Mouse (Mus musculus) left cerebral cortex, adult 8-10 months (tissue): ENCODE data around the gene Mpz. TPM values are rescaled to one million over a fixed set of nuclear protein-coding genes. Genes with fewer than 3 reads are reported as not detected.

Experiments
- total RNA-seq, 4 experiments: library from RNA; stranded (reverse); gene quantifications; 2 replicates each; pipeline ENCODE4 v1.2.4; 2022

Mpz gene
- total RNA-seq, 4 experiments from 2014 or later: 0.30 to 0.53 (median 0.35) TPM

Other genes starting within 250 kb of the Mpz start
- 1 to 10 TPM in 3 of 4 experiments, under 1 TPM in 1; 0.46 to 1.3 (median 1.1) TPM for gene Fcrlb, start 237.8 kb upstream of the Mpz start, total RNA-seq
- gene Fcrla, start 223.1 kb upstream of the Mpz start, total RNA-seq: not detected
- 10 to 100 TPM in 2 of 4 experiments, 1 to 10 TPM in 2; 4.8 to 24.1 (median 10.7) TPM for gene Fcgr2b, start 174.2 kb upstream of the Mpz start, total RNA-seq
- under 1 TPM in 3 of 4 experiments, not detected in 1; 0.30 to 0.72 (median 0.43) TPM for gene Fcgr4, start 131.8 kb upstream of the Mpz start, total RNA-seq
- gene Fcgr3, start 85.8 kb upstream of the Mpz start, total RNA-seq: 10 to 100 TPM; 10.6 to 36.7 (median 22.6) TPM
- gene Cfap126, start 36.8 kb upstream of the Mpz start, total RNA-seq: 1 to 10 TPM; 1.0 to 1.8 (median 1.2) TPM
- 100 to 1,000 TPM; 196 to 228 (median 209) TPM for gene Sdhc, start 108 bp upstream of the Mpz start, total RNA-seq
- 100 to 1,000 TPM; 165 to 185 (median 176) TPM for gene Pcp4l1, start 45.6 kb downstream of the Mpz start, total RNA-seq
- gene Nr1i3, start 63.3 kb downstream of the Mpz start, total RNA-seq: under 1 TPM; 0.14 to 0.55 (median 0.31) TPM
- 10 to 100 TPM; 70.2 to 87.9 (median 76.7) TPM for gene Tomm40l, start 71.8 kb downstream of the Mpz start, total RNA-seq
- 1 to 10 TPM; 1.7 to 2.8 (median 2.6) TPM for gene Apoa2, start 74.3 kb downstream of the Mpz start, total RNA-seq
- gene Fcer1g, start 83.7 kb downstream of the Mpz start, total RNA-seq: 10 to 100 TPM in 3 of 4 experiments, 1 to 10 TPM in 1; 9.1 to 63.9 (median 28.2) TPM
- 10 to 100 TPM; 13.0 to 14.1 (median 13.3) TPM for gene Adamts4, start 99.7 kb downstream of the Mpz start, total RNA-seq
- gene Ndufs2, start 100.7 kb downstream of the Mpz start, total RNA-seq: 100 to 1,000 TPM; 285 to 306 (median 298) TPM
- gene B4galt3, start 119.6 kb downstream of the Mpz start, total RNA-seq: 10 to 100 TPM; 60.7 to 69.2 (median 63.4) TPM
- 10 to 100 TPM; 29.1 to 35.0 (median 30.4) TPM for gene Ppox, start 130.5 kb downstream of the Mpz start, total RNA-seq
- gene Usp21, start 137.3 kb downstream of the Mpz start, total RNA-seq: 10 to 100 TPM; 46.5 to 56.3 (median 50.5) TPM
- gene Ufc1, start 144.3 kb downstream of the Mpz start, total RNA-seq: 100 to 1,000 TPM; 103 to 116 (median 110) TPM
- 10 to 100 TPM; 35.0 to 39.7 (median 37.4) TPM for gene Dedd, start 178.4 kb downstream of the Mpz start, total RNA-seq
- 10 to 100 TPM; 35.8 to 48.8 (median 43.5) TPM for gene Nit1, start 194.9 kb downstream of the Mpz start, total RNA-seq
- 100 to 1,000 TPM; 107 to 204 (median 164) TPM for gene Pfdn2, start 195.0 kb downstream of the Mpz start, total RNA-seq
- gene Klhdc9, start 210.1 kb downstream of the Mpz start, total RNA-seq: 10 to 100 TPM in 3 of 4 experiments, 1 to 10 TPM in 1; 10.0 to 12.8 (median 12.4) TPM
- gene Nectin4, start 219.4 kb downstream of the Mpz start, total RNA-seq: 1 to 10 TPM; 4.3 to 4.9 (median 4.6) TPM
- 1 to 10 TPM; 2.1 to 5.5 (median 3.0) TPM for gene Arhgap30, start 238.2 kb downstream of the Mpz start, total RNA-seq